Mouse (Mus musculus) gastrocnemius, adult 2 months (tissue): ENCODE measurements around the gene Krt1. TPM values are rescaled to one million over a fixed set of nuclear protein-coding genes. Genes with fewer than 3 reads are reported as not detected.
A peak's percentile ranks its signal among the peaks of the same experiment; 100 is the strongest.

Experiments used
- DNase-seq: peaks from one replicate; pipeline ENCODE4 v3.0.0; 2022
- H3K27ac ChIP-seq: fragments of 200-600 bp; 2 replicates; pipeline ENCODE4 v1.8.1; 2022; ENCODE audit warnings: mild to moderate bottlenecking
- H3K4me3 ChIP-seq: fragments of 200-600 bp; 2 replicates; pipeline ENCODE4 v1.8.1; 2022; ENCODE audit warnings: mild to moderate bottlenecking, moderate library complexity
- CTCF ChIP-seq: fragments of 200-600 bp; IDR thresholded peaks from 2 replicates; pipeline ENCODE4 v1.8.1; 2022; ENCODE audit warnings: antibody characterized with exemption, mild to moderate bottlenecking, moderate library complexity
- intact Hi-C: fragments of 180-260 bp; cut with DNase I; formaldehyde crosslinking; loops from one replicate; pipeline ENCODE4 v1.15.1; 2025
- microRNA-seq: library from miRNA; unstranded; fragments of <30 nt; microRNA quantifications from one replicate; pipeline ENCODE4 v1.2.0, GENCODE M21; 2021
- total RNA-seq, 2 experiments: library from RNA; stranded (reverse); gene quantifications; 2 replicates each; pipeline ENCODE4 v1.2.3; 2021

Gene Krt1
- total RNA-seq, 2 experiments from 2014 or later, result not detected

DNA sequence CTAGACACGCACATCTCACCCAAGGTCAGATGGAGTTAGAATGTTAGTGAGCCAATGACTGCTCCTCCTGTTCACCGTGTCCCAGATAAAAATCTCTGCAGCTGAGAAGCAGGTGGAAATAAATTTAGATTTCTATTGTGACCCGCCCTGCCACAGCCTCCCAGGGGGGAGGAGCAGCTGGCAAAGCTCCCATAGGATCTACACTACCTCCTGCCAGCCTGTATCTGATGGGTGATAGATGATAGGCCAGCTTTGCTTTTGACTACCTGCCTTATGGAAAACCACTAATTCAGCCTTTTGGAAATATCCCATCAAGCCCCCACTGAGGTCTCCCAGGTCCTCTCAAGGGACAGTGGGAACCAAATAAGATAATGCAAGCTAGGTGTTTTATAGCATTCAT, 5.1 kb upstream of the Krt1 start:
- Histone ChIP-seq H3K27ac (no peak overlapping the region), H3K4me3 (no peak overlapping the region)
- DNase-seq, result no peak
- no peak for TF ChIP-seq CTCF
- intact Hi-C loops, result no loop called here

GRCm38 (mm10) chr15:101854294-101854693, 3.7 kb upstream of the Krt1 start:
- no peak overlapping the region for H3K4me3 ChIP-seq
- DNase-seq, result no peak
- intact Hi-C loops, result no loop called here
- no peak for TF ChIP-seq CTCF
- no peak overlapping the region for H3K27ac ChIP-seq

DNA sequence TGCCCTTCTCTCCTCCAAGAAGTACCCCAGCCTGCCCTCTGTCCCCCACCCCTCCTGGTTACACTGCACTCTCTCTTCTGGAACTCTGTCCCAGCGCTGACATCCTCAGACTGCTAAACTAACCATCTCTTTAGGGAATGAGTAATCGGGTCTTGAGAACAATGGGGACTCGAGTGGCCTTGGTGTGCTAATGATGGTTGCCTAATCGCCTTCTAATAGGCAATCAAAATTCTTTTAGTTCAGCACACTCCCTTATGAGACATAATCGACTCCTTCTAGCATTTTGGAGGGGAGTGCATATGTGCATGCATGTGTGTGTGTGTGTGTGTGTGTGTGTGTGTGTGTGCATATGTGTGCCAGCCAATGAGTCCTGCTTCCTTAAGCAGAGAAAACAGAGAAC, 2.0 kb upstream of the Krt1 start:
- intact Hi-C loops, result no loop called here
- DNase-seq, result no peak
- TF ChIP-seq CTCF, result no peak
- Histone ChIP-seq H3K27ac (no peak overlapping the region), H3K4me3 (no peak overlapping the region)

GRCm38 (mm10) chr15:101845971-101846403, 4.6 kb downstream of the Krt1 start:
- DNase-seq, result peak; percentile 36
- TF ChIP-seq CTCF, result no peak
- intact Hi-C loops, result no loop called here

DNA sequence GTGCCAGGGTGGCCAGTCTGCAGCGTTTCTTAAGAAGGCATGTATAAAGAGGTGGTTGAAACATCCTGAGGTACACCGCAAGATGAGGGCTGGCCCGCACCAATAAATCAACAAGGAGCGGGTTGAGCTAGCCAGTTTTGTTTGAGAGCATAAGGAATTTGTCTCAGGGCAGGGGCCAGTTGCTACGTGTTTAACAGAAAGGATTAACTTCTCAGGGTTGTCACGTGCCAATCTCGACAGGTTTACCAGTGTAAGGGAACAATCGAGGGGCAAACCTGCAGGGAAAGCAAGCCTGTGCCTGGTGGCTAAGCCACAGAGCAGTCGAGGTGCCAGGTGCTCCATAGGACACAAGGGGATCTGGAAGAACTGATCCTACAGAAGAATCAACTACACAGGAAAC, 7.4 kb downstream of the Krt1 start:
- intact Hi-C loops, result no loop called here
- no peak for DNase-seq
- no peak for TF ChIP-seq CTCF
- no peak overlapping the region for H3K27ac ChIP-seq
- no peak overlapping the region for H3K4me3 ChIP-seq

More at GRCm38 (mm10) chr15:101845971-101846403, 4.6 kb downstream of the Krt1 start:
- peak overlapping the region; percentile 65 for H3K4me3 ChIP-seq
- H3K27ac ChIP-seq, result no peak overlapping the region

GRCm38 (mm10) chr15:101834784-101835328, 15.7 kb downstream of the Krt1 start:
- intact Hi-C loops, result no loop called here
- no peak for DNase-seq
- Histone ChIP-seq H3K4me3 (no peak overlapping the region), H3K27ac (no peak overlapping the region)
- no peak for TF ChIP-seq CTCF

- intact Hi-C loops, result no loop called here
- TF ChIP-seq CTCF, result no peak
- Histone ChIP-seq H3K27ac (no peak overlapping the region), H3K4me3 (no peak overlapping the region)
- DNase-seq, result no peak
These were observed 17.5 kb downstream of the Krt1 start for GRCm38 (mm10) chr15:101833131-101833530.

DNA sequence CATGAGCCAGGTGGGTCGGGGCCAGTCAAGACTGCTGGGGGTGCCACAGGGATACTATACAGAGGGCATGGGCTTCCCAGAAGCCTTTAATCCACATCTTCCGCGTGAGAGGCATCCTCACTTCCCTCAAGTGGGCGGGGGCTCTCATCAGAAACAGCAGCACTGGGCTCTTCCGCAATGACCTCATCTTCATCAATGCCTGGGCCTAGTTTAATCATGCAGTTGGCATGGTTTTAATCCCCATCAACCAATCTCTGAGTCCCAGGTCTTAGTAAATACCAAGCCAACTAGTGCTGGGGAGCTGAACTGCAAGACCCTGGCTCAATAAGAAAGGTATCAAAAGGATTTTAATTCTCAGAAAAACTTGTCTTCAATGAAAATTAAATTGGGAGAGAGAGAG, 21.2 kb downstream of the Krt1 start:
- intact Hi-C loops, result no loop called here
- no peak for DNase-seq
- Histone ChIP-seq H3K27ac (no peak overlapping the region), H3K4me3 (no peak overlapping the region)
- TF ChIP-seq CTCF, result no peak

DNA sequence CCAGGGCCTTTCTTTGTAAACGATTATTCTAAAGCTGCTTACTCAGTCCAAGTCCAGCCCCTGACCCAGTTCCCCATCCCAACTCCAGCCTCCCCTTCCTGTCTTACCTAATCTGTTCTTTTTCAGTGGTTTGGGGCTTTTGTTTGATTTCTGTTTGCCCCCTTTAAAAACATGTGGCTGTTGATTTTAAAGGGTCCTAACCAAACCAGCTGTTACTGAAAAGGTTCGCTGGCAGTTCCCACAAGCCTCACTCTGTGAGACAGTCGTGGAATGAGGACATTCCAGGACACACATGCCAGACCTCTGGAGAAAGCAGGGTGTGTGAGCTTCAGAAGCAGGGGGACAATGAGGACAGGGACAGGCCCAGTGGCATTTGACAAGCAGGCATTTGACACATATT, 28.8 kb downstream of the Krt1 start:
- intact Hi-C loops, result no loop called here
- Histone ChIP-seq H3K4me3 (no peak overlapping the region), H3K27ac (no peak overlapping the region)
- no peak for TF ChIP-seq CTCF
- no peak for DNase-seq

GRCm38 (mm10) chr15:101817875-101818274, 32.7 kb downstream of the Krt1 start, which contains the start of gene Krt2:
Gene Krt2, minus strand, starts transcription at chr15:101818169.
- Histone ChIP-seq H3K27ac (no peak within 1 kb of the TSS), H3K4me3 (no peak within 1 kb of the TSS)
- intact Hi-C loops, result no loop called here
- TF ChIP-seq CTCF, result no peak
- DNase-seq, result no peak

- intact Hi-C loops, result no loop called here
- Histone ChIP-seq H3K4me3 (no peak overlapping the region), H3K27ac (no peak overlapping the region)
- DNase-seq, result no peak
- TF ChIP-seq CTCF, result no peak
These were observed 47.4 kb downstream of the Krt1 start for GRCm38 (mm10) chr15:101803052-101803822.

GRCm38 (mm10) chr15:101802296-101802835, 48.2 kb downstream of the Krt1 start, which contains the start of gene Krt73:
Gene Krt73, minus strand, starts transcription at chr15:101802346.
- no peak within 1 kb of the TSS for H3K27ac ChIP-seq
- intact Hi-C loops, result no loop called here

More at GRCm38 (mm10) chr15:101802296-101802835, 48.2 kb downstream of the Krt1 start, which contains the start of gene Krt73:
- TF ChIP-seq CTCF, result no peak
- H3K4me3 ChIP-seq, result no peak within 1 kb of the TSS
- no peak for DNase-seq

Small RNAs within 50 kb of the gene (microRNA-seq; reads per million reads assigned to microRNA genes)
- not detected for gene Gm44356

Other genes starting within 250 kb of the Krt1 start
- not detected for gene Gm5414, start 222.6 kb downstream of the Krt1 start, total RNA-seq
- gene Gm5478, start 203.4 kb downstream of the Krt1 start, total RNA-seq, result not detected
- not detected for gene Krt6b, start 170.5 kb downstream of the Krt1 start, total RNA-seq
- not detected for gene Krt6a, start 156.5 kb downstream of the Krt1 start, total RNA-seq
- not detected for gene Krt5, start 137.9 kb downstream of the Krt1 start, total RNA-seq
- not detected for gene Krt71, start 107.7 kb downstream of the Krt1 start, total RNA-seq
- gene Krt72, start 64.3 kb downstream of the Krt1 start, total RNA-seq, result not detected
- gene Krt73, start 48.4 kb downstream of the Krt1 start, total RNA-seq, result not detected
- gene Krt2, start 32.6 kb downstream of the Krt1 start, total RNA-seq, result not detected
- gene Krt77, start 18.9 kb upstream of the Krt1 start, total RNA-seq, result not detected
- not detected for gene Krt76, start 42.1 kb upstream of the Krt1 start, total RNA-seq
- not detected for gene Krt4, start 73.9 kb upstream of the Krt1 start, total RNA-seq
- gene Krt79, start 89.5 kb upstream of the Krt1 start, total RNA-seq, result not detected
- not detected for gene Krt78, start 103.5 kb upstream of the Krt1 start, total RNA-seq
- gene Krt8, start 153.7 kb upstream of the Krt1 start, total RNA-seq, result not detected
- gene Krt18, start 177.4 kb upstream of the Krt1 start, total RNA-seq, result under 1 TPM in 1 of 2 experiments, not detected in 1; 0.33 TPM
- 100 to 1,000 TPM; 187 to 246 TPM for gene Eif4b, start 223.0 kb upstream of the Krt1 start, total RNA-seq
- 10 to 100 TPM; 39.1 to 44.1 TPM for gene Tns2, start 249.6 kb upstream of the Krt1 start, total RNA-seq